Mouse (Mus musculus) MEL (cell line): ENCODE data around the gene Mcub. TPM values are rescaled to one million over a fixed set of nuclear protein-coding genes. Genes with fewer than 3 reads are reported as not detected.

Source experiments
- DNase-seq: peaks from one replicate; pipeline ENCODE4 v3.0.0; 2011; ENCODE audit warnings: low read depth, low spot score
- H3K27ac ChIP-seq: 2 replicates; pipeline ENCODE4 v1.5.1; 2012; ENCODE audit warnings: low read depth, mild to moderate bottlenecking, control low read depth, low read length, moderate library complexity; ENCODE audit not compliant: control insufficient read depth
- H3K27me3 ChIP-seq, 2 experiments: fragments of 150-350 bp in 1 of 2; sonication (generic) in 1 of 2; 2 replicates each; pipeline ENCODE4 v1.6.1; 2012; ENCODE audit warnings: low read length in 2 of 2, mild to moderate bottlenecking in 2 of 2, improper control_type of control experiment in 1 of 2, moderate library complexity in 1 of 2; ENCODE audit not compliant: insufficient read depth in 2 of 2, control insufficient read depth in 1 of 2
- H3K36me3 ChIP-seq, 2 experiments: 2 replicates each; pipeline ENCODE4 v1.6.1; 2012 to 2014; ENCODE audit warnings: low read length in 2 of 2, improper control_type of control experiment in 1 of 2, inconsistent platforms in 1 of 2, mild to moderate bottlenecking in 1 of 2; ENCODE audit not compliant: insufficient read depth in 2 of 2, control insufficient read depth in 1 of 2
- H3K4me1 ChIP-seq, 2 experiments: fragments of 150-350 bp in 1 of 2; sonication (generic) in 1 of 2; 2 replicates each; pipeline ENCODE4 v1.6.1; 2012; ENCODE audit warnings: low read length in 2 of 2, improper control_type of control experiment in 1 of 2, mild to moderate bottlenecking in 1 of 2; ENCODE audit not compliant: insufficient read depth in 2 of 2, control insufficient read depth in 1 of 2
- H3K4me3 ChIP-seq, 2 experiments: fragments of 150-350 bp in 1 of 2; sonication (generic) in 1 of 2; 2 replicates each; pipeline ENCODE4 v1.5.1; 2012; ENCODE audit warnings: low read depth in 2 of 2, low read length in 2 of 2, mild to moderate bottlenecking in 2 of 2, moderate library complexity in 2 of 2, control low read depth in 1 of 2, improper control_type of control experiment in 1 of 2; ENCODE audit not compliant: control insufficient read depth in 1 of 2, insufficient read depth in 1 of 2
- H3K79me2 ChIP-seq: 2 replicates; pipeline ENCODE4 v1.6.1; 2012; ENCODE audit warnings: mild to moderate bottlenecking, low read length, moderate library complexity; ENCODE audit not compliant: control insufficient read depth, poor library complexity, insufficient read depth
- H3K9ac ChIP-seq: 2 replicates; pipeline ENCODE4 v1.6.1; 2012; ENCODE audit warnings: low read depth, mild to moderate bottlenecking, control low read depth, low read length, moderate library complexity; ENCODE audit not compliant: control insufficient read depth, poor library complexity, severe bottlenecking
- H3K9me3 ChIP-seq: fragments of 150-350 bp; sonication (generic); replicated peaks from 2 replicates; pipeline ENCODE4 v1.6.1; 2012; ENCODE audit warnings: mild to moderate bottlenecking, low read length, improper control_type of control experiment, moderate library complexity; ENCODE audit not compliant: insufficient read depth
- CHD1 ChIP-seq: IDR thresholded peaks from 2 replicates; pipeline ENCODE4 v1.6.1; 2012; ENCODE audit warnings: low read depth, mild to moderate bottlenecking, inconsistent platforms, low read length, improper control_type of control experiment
- CHD2 ChIP-seq: IDR thresholded peaks from 2 replicates; pipeline ENCODE4 v1.6.1; 2011; ENCODE audit warnings: low read length, improper control_type of control experiment
- CTCF ChIP-seq, 3 experiments: IDR thresholded peaks in 2 of 3; conservative IDR thresholded peaks in 1 of 3; 2 replicates each; pipeline ENCODE4 v1.5.1; 2011 to 2012; ENCODE audit warnings: low read length in 3 of 3, low read depth in 2 of 3, mild to moderate bottlenecking in 2 of 3, improper control_type of control experiment in 1 of 3, inconsistent platforms in 1 of 3, mixed read lengths in 1 of 3, moderate library complexity in 1 of 3; ENCODE audit not compliant: control insufficient read depth in 1 of 3, insufficient read depth in 1 of 3, poor library complexity in 1 of 3, severe bottlenecking in 1 of 3
- E2F4 ChIP-seq: IDR thresholded peaks from 2 replicates; pipeline ENCODE4 v1.6.1; 2011; ENCODE audit warnings: low read depth, low read length, improper control_type of control experiment, borderline replicate concordance
- ETS1 ChIP-seq: IDR thresholded peaks from 2 replicates; pipeline ENCODE4 v1.6.1; 2012; ENCODE audit warnings: low read depth, mild to moderate bottlenecking, inconsistent platforms, low read length, improper control_type of control experiment, moderate library complexity
- GABPA ChIP-seq: IDR thresholded peaks from 2 replicates; pipeline ENCODE4 v1.6.1; 2012; ENCODE audit warnings: low read depth, mild to moderate bottlenecking, inconsistent platforms, low read length, improper control_type of control experiment, moderate library complexity
- GATA1 ChIP-seq: IDR thresholded peaks from 2 replicates; pipeline ENCODE4 v1.6.1; 2011; ENCODE audit warnings: low read depth, low read length, improper control_type of control experiment
- HCFC1 ChIP-seq: IDR thresholded peaks from 2 replicates; pipeline ENCODE4 v1.6.1; 2012; ENCODE audit warnings: low read depth, mild to moderate bottlenecking, inconsistent platforms, low read length, improper control_type of control experiment, moderate library complexity
- JUND ChIP-seq: IDR thresholded peaks from 2 replicates; pipeline ENCODE4 v1.6.1; 2011; ENCODE audit warnings: low read depth, mild to moderate bottlenecking, improper control_type of control experiment, low read length
- KAT2A ChIP-seq: conservative IDR thresholded peaks from 2 replicates; pipeline ENCODE4 v1.6.1; 2012; ENCODE audit warnings: low read depth, low read length, improper control_type of control experiment, inconsistent platforms
- MAX ChIP-seq: IDR thresholded peaks from 2 replicates; pipeline ENCODE4 v1.6.1; 2011; ENCODE audit warnings: low read length, improper control_type of control experiment
- MAZ ChIP-seq: IDR thresholded peaks from 2 replicates; pipeline ENCODE4 v1.6.1; 2012; ENCODE audit warnings: low read depth, mild to moderate bottlenecking, inconsistent platforms, low read length, improper control_type of control experiment
- MXI1 ChIP-seq: IDR thresholded peaks from 2 replicates; pipeline ENCODE4 v1.6.1; 2011; ENCODE audit warnings: mild to moderate bottlenecking, low read depth, low read length, improper control_type of control experiment
- MYB ChIP-seq: IDR thresholded peaks from 2 replicates; pipeline ENCODE4 v1.6.1; 2011; ENCODE audit warnings: mild to moderate bottlenecking, low read depth, low read length, improper control_type of control experiment
- MYC ChIP-seq: IDR thresholded peaks from 2 replicates; pipeline ENCODE4 v1.6.1; 2011; ENCODE audit warnings: low read depth, mild to moderate bottlenecking, low read length, improper control_type of control experiment, moderate library complexity
- NELFE ChIP-seq: IDR thresholded peaks from 2 replicates; pipeline ENCODE4 v1.6.1; 2011; ENCODE audit warnings: low read depth, low read length, improper control_type of control experiment
- POLR2A ChIP-seq, 2 experiments: IDR thresholded peaks; 2 replicates each; pipeline ENCODE4 v1.6.1; 2011 to 2012; ENCODE audit warnings: low read length in 2 of 2, mild to moderate bottlenecking in 2 of 2, control low read depth in 1 of 2, improper control_type of control experiment in 1 of 2, low read depth in 1 of 2, moderate library complexity in 1 of 2; ENCODE audit not compliant: control insufficient read depth in 1 of 2, insufficient read depth in 1 of 2, poor library complexity in 1 of 2
- POLR2AphosphoS2 ChIP-seq: IDR thresholded peaks from 2 replicates; pipeline ENCODE4 v1.6.1; 2011; ENCODE audit warnings: low read length, improper control_type of control experiment
- POLR2AphosphoS5 ChIP-seq: IDR thresholded peaks from 2 replicates; pipeline ENCODE4 v1.6.1; 2012; ENCODE audit warnings: low read depth, borderline replicate concordance, mild to moderate bottlenecking, inconsistent platforms, low read length, moderate library complexity, mixed read lengths
- SIN3A ChIP-seq: IDR thresholded peaks from 2 replicates; pipeline ENCODE4 v1.6.1; 2012; ENCODE audit warnings: low read length, improper control_type of control experiment, inconsistent platforms
- TBP ChIP-seq: IDR thresholded peaks from 2 replicates; pipeline ENCODE4 v1.8.0; 2011; ENCODE audit warnings: low read depth, low read length, improper control_type of control experiment
- TCF12 ChIP-seq: IDR thresholded peaks from 2 replicates; pipeline ENCODE4 v1.6.1; 2014; ENCODE audit warnings: low read depth, mild to moderate bottlenecking, inconsistent platforms, low read length, improper control_type of control experiment, moderate library complexity
- UBTF ChIP-seq: IDR thresholded peaks from 2 replicates; pipeline ENCODE4 v1.6.1; 2012; ENCODE audit warnings: low read depth, mild to moderate bottlenecking, inconsistent platforms, low read length, improper control_type of control experiment, moderate library complexity, borderline replicate concordance; ENCODE audit not compliant: insufficient read depth
- USF1 ChIP-seq: IDR thresholded peaks from 2 replicates; pipeline ENCODE4 v1.6.1; 2014; ENCODE audit warnings: low read depth, mild to moderate bottlenecking, inconsistent platforms, low read length, improper control_type of control experiment, moderate library complexity
- USF2 ChIP-seq, 2 experiments: IDR thresholded peaks; 2 replicates each; pipeline ENCODE4 v1.6.1; 2011 to 2012; ENCODE audit warnings: improper control_type of control experiment in 2 of 2, low read length in 2 of 2, borderline replicate concordance in 1 of 2, inconsistent platforms in 1 of 2, low read depth in 1 of 2, mild to moderate bottlenecking in 1 of 2; ENCODE audit not compliant: insufficient read depth in 1 of 2
- ZC3H11A ChIP-seq: IDR thresholded peaks from 2 replicates; pipeline ENCODE4 v1.6.1; 2012; ENCODE audit warnings: low read depth, mild to moderate bottlenecking, inconsistent platforms, low read length, improper control_type of control experiment
- ZKSCAN1 ChIP-seq: IDR thresholded peaks from 2 replicates; pipeline ENCODE4 v1.6.1; 2012; ENCODE audit warnings: low read depth, mild to moderate bottlenecking, inconsistent platforms, low read length, improper control_type of control experiment, moderate library complexity
- ZNF384 ChIP-seq: IDR thresholded peaks from 2 replicates; pipeline ENCODE4 v1.6.1; 2012; ENCODE audit warnings: low read depth, mild to moderate bottlenecking, inconsistent platforms, low read length, improper control_type of control experiment
- polyA plus RNA-seq, 2 experiments: library from polyadenylated mRNA; stranded (reverse) in 1 of 2; unstranded in 1 of 2; fragments of >175 nt in 1 of 2; fragments of >200 nt in 1 of 2; gene quantifications; 2 replicates each; pipeline versions ENCODE4 v1.2.1 to v1.2.4; 2012; ENCODE audit warnings: low replicate concordance in 2 of 2, low read depth in 1 of 2; ENCODE audit not compliant: insufficient read length in 2 of 2, insufficient read depth in 1 of 2, missing spikeins in 1 of 2
- total RNA-seq: library from RNA; depleted of rRNA; stranded (reverse); fragments of 300-350 nt; gene quantifications from 2 replicates; pipeline ENCODE4 v1.2.3, GENCODE M21; 2012

Gene Mcub
- total and polyA plus RNA-seq, 3 experiments = not detected

GRCm38 (mm10) chr3:129913241-129913640 lies 56.8 kb downstream of the Mcub start:
- TF ChIP-seq GABPA = no peak
- no peak for TF ChIP-seq ZC3H11A
- TF ChIP-seq TCF12 = no peak
- no peak for TF ChIP-seq MAZ
- no peak for TF ChIP-seq POLR2AphosphoS2
- no peak for TF ChIP-seq ZNF384
- TF ChIP-seq KAT2A = no peak
- no peak for TF ChIP-seq POLR2AphosphoS5
- no peak for TF ChIP-seq MXI1
- no peak for TF ChIP-seq MYC
- no peak for TF ChIP-seq NELFE
- no peak for TF ChIP-seq CTCF (IDR thresholded peaks at IDR 0.05 in 2 of 3, conservative IDR thresholded peaks at IDR 0.05 in 1 of 3; ENCODE audit: control insufficient read depth in 1 of 3, insufficient read depth in 1 of 3, low read depth in 2 of 3, low read length in 3 of 3, poor library complexity in 1 of 3, severe bottlenecking in 1 of 3)
- no peak for TF ChIP-seq USF2 (IDR thresholded peaks at IDR 0.05; ENCODE audit: borderline replicate concordance in 1 of 2, insufficient read depth in 1 of 2, low read depth in 1 of 2, low read length in 2 of 2)
- no peak for TF ChIP-seq CHD2
- TF ChIP-seq E2F4 = no peak
- TF ChIP-seq HCFC1 = no peak
- H3K4me3 ChIP-seq = no peak overlapping the region
- H3K9me3 ChIP-seq = no peaks in the 10 kb centered on the region
- H3K27me3 ChIP-seq = no peaks in the 10 kb centered on the region
- H3K9ac ChIP-seq = no peak overlapping the region
- no peak overlapping the region for H3K27ac ChIP-seq
- H3K36me3 ChIP-seq = no peaks in the 10 kb centered on the region
- DNase-seq = no peak
- H3K79me2 ChIP-seq = no peaks in the 10 kb centered on the region
- H3K4me1 ChIP-seq = no peaks in the 10 kb centered on the region

- H3K9me3 ChIP-seq = no peaks in the 10 kb centered on the region
- H3K27me3 ChIP-seq = no peaks in the 10 kb centered on the region
- H3K4me3 ChIP-seq = no peak overlapping the region
- TF ChIP-seq ETS1 (no peak), CHD1 (no peak), USF1 (no peak), MXI1 (no peak), POLR2A (IDR thresholded peaks at IDR 0.05; ENCODE audit: control insufficient read depth in 1 of 2, insufficient read depth in 1 of 2, low read depth in 1 of 2, low read length in 2 of 2, poor library complexity in 1 of 2) (no peak), MAX (no peak), JUND (no peak), POLR2AphosphoS5 (no peak), SIN3A (no peak), UBTF (no peak), MYB (no peak), ZKSCAN1 (no peak), MYC (no peak), POLR2AphosphoS2 (no peak), GATA1 (no peak), GABPA (no peak), ZC3H11A (no peak), TBP (no peak)
- H3K36me3 ChIP-seq = no peaks in the 10 kb centered on the region
- no peak overlapping the region for H3K27ac ChIP-seq
- no peaks in the 10 kb centered on the region for H3K4me1 ChIP-seq
- H3K9ac ChIP-seq = no peak overlapping the region
- H3K79me2 ChIP-seq = no peaks in the 10 kb centered on the region
- DNase-seq = no peak
These were observed 58.0 kb downstream of the Mcub start for GRCm38 (mm10) chr3:129912025-129912424.
